In the genomic region with DNA sequence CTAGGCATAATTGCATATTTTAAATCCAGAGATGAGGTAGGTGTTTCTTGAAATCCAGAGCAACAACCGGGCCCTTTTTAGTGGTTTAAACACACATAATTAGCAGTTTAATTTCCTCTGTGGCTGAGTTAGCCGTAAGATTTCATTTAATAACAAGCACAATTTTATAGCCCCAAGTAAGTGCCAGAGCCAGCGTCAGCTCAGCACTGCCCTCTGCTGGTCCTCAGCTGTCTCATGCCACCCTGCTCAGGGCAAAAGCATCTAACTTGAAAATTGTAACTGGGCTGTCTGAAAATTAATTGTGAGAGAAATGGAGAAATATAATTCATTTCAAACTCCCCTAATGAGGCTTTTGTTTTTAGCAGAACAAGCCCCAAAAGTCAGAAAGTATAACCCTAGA, we compare ENCODE assay signal across 8 mouse cellular contexts.
DNase-seq lines count a peak whose midpoint lies in the region; ATAC-seq and TF ChIP-seq lines count a peak whose summit lies in the region.

No protein-coding gene starts in this region.

- DNase-seq in kidney, adult 2 months, result peak; percentile 59
- DNase-seq in cerebellum, adult 11-12 months, result peak; percentile 23
- peak; percentile 82 for DNase-seq in forebrain, postnatal 0 days
- peak; percentile 83 for DNase-seq in limb, embryonic 11.5 days (ENCODE audit: low spot score)
- DNase-seq in thymus, postnatal 14 days, result peak; percentile 45

- TF ChIP-seq CTCF in kidney, adult 2 months (conservative IDR thresholded peaks at IDR 0.05; ENCODE audit: insufficient read depth, insufficient read length, low read depth, low read length), result peak; percentile 87
- TF ChIP-seq CTCF in forebrain, postnatal 0 days (IDR thresholded peaks at IDR 0.05; ENCODE audit: low read depth), result peak; percentile 85

- no peak overlapping the region for H3K4me2 ChIP-seq in kidney, embryonic 16.5 days (replicated peaks; ENCODE audit: low read depth, low read length)
- H3K4me2 ChIP-seq in forebrain, postnatal 0 days (ENCODE audit: low read depth), result no peak overlapping the region
- H3K4me2 ChIP-seq in intestine, embryonic 16.5 days (ENCODE audit: low read depth, low read length), result no peak overlapping the region
- no peak overlapping the region for H3K4me2 ChIP-seq in limb, embryonic 11.5 days (ENCODE audit: low read depth, severe bottlenecking)
- H3K4me2 ChIP-seq in neural tube, embryonic 15.5 days, result no peak overlapping the region

- no peak overlapping the region for H3K27ac ChIP-seq in kidney, adult 2 months (ENCODE audit: insufficient read depth, low read depth, low read length)
- no peak overlapping the region for H3K27ac ChIP-seq in kidney, embryonic 16.5 days (ENCODE audit: low read length)
- no peak overlapping the region for H3K27ac ChIP-seq in forebrain, postnatal 0 days (ENCODE audit: low read depth, low read length)
- no peak overlapping the region for H3K27ac ChIP-seq in intestine, embryonic 16.5 days (ENCODE audit: low read length)
- H3K27ac ChIP-seq in limb, embryonic 11.5 days (replicated peaks; ENCODE audit: low read depth, low read length), result no peak overlapping the region
- no peak overlapping the region for H3K27ac ChIP-seq in neural tube, embryonic 15.5 days (replicated peaks)

- no peaks in the 10 kb centered on the region for H3K9me3 ChIP-seq in kidney, embryonic 16.5 days (ENCODE audit: low read length)
- H3K9me3 ChIP-seq in forebrain, postnatal 0 days (ENCODE audit: low read length), result no peaks in the 10 kb centered on the region
- no peaks in the 10 kb centered on the region for H3K9me3 ChIP-seq in intestine, embryonic 16.5 days (ENCODE audit: control insufficient read depth, low read length)
- no peaks in the 10 kb centered on the region for H3K9me3 ChIP-seq in limb, embryonic 11.5 days (ENCODE audit: control insufficient read depth, low read length)
- no peaks in the 10 kb centered on the region for H3K9me3 ChIP-seq in neural tube, embryonic 15.5 days (replicated peaks)

- ATAC-seq in kidney, embryonic 16.5 days (ENCODE audit: low FRiP score, low TSS enrichment), result no peak
- peak; percentile 50 for ATAC-seq in forebrain, postnatal 0 days
- ATAC-seq in intestine, embryonic 16.5 days, result peak; percentile 72
- ATAC-seq in limb, embryonic 11.5 days (ENCODE audit: insufficient number of reproducible peaks, low FRiP score, low TSS enrichment, low read depth), result no peak
- ATAC-seq in neural tube, embryonic 15.5 days (ENCODE audit: low FRiP score), result peak; percentile 81

- H3K9ac ChIP-seq in kidney, embryonic 16.5 days (replicated peaks; ENCODE audit: low read length), result no peak overlapping the region
- H3K9ac ChIP-seq in forebrain, postnatal 0 days, result no peak overlapping the region
- H3K9ac ChIP-seq in intestine, embryonic 16.5 days (ENCODE audit: low read depth, low read length), result no peak overlapping the region
- H3K9ac ChIP-seq in limb, embryonic 11.5 days (ENCODE audit: low read length), result no peak overlapping the region
- H3K9ac ChIP-seq in neural tube, embryonic 15.5 days (replicated peaks), result no peak overlapping the region

- no peak for TF ChIP-seq POLR2A in kidney, adult 2 months (IDR thresholded peaks at IDR 0.05; ENCODE audit: low read depth, low read length)

- WGBS in kidney, adult 2 months, result 8% methylated on average over 3 of the region's 3 CpGs
- WGBS in kidney, embryonic 16.5 days, result 6% methylated on average over 3 of the region's 3 CpGs
- WGBS in forebrain, postnatal 0 days, result 1% methylated on average over 3 of the region's 3 CpGs
- 14% methylated on average over 3 of the region's 3 CpGs for WGBS in intestine, embryonic 16.5 days
- 7% methylated on average over 3 of the region's 3 CpGs for WGBS in limb, embryonic 11.5 days
- WGBS in neural tube, embryonic 15.5 days, result 2% methylated on average over 3 of the region's 3 CpGs

- H3K27me3 ChIP-seq in kidney, adult 2 months (replicated peaks; ENCODE audit: control insufficient read depth, insufficient read depth, low read length), result no peaks in the 10 kb centered on the region
- H3K27me3 ChIP-seq in kidney, embryonic 16.5 days (ENCODE audit: insufficient read depth, low read length), result peaks cover 5% of the 10 kb centered on the region; the same call in 1 of the 2 replicates
- no peaks in the 10 kb centered on the region; the same call in 1 of the 2 replicates for H3K27me3 ChIP-seq in forebrain, postnatal 0 days (ENCODE audit: insufficient read depth, low read length)
- no peaks in the 10 kb centered on the region for H3K27me3 ChIP-seq in intestine, embryonic 16.5 days (replicated peaks; ENCODE audit: control insufficient read depth, insufficient read depth, low read length)
- H3K27me3 ChIP-seq in limb, embryonic 11.5 days (ENCODE audit: control insufficient read depth, insufficient read depth, low read length), result no peaks in the 10 kb centered on the region
- H3K27me3 ChIP-seq in neural tube, embryonic 15.5 days (replicated peaks), result 0 out of 2 replicates have a peak, but pooled peaks cover 9% of the 10 kb centered on the region

- no peaks in the 10 kb centered on the region for H3K36me3 ChIP-seq in kidney, adult 2 months (ENCODE audit: control insufficient read depth, insufficient read depth, low read length)
- H3K36me3 ChIP-seq in kidney, embryonic 16.5 days (ENCODE audit: insufficient read depth, low read length), result no peaks in the 10 kb centered on the region
- H3K36me3 ChIP-seq in forebrain, postnatal 0 days (ENCODE audit: insufficient read depth), result no peaks in the 10 kb centered on the region
- H3K36me3 ChIP-seq in intestine, embryonic 16.5 days (ENCODE audit: control insufficient read depth, insufficient read depth, low read length), result no peaks in the 10 kb centered on the region
- H3K36me3 ChIP-seq in limb, embryonic 11.5 days (ENCODE audit: control insufficient read depth, insufficient read depth, low read length), result no peaks in the 10 kb centered on the region
- H3K36me3 ChIP-seq in neural tube, embryonic 15.5 days, result no peaks in the 10 kb centered on the region

- H3K4me1 ChIP-seq in kidney, adult 2 months (ENCODE audit: control insufficient read depth, insufficient read depth, low read length), result no peaks in the 10 kb centered on the region
- no peaks in the 10 kb centered on the region for H3K4me1 ChIP-seq in kidney, embryonic 16.5 days (ENCODE audit: insufficient read depth, low read length)
- H3K4me1 ChIP-seq in forebrain, postnatal 0 days (ENCODE audit: insufficient read depth), result no peaks in the 10 kb centered on the region
- peaks cover 4% of the 10 kb centered on the region; the same call in 1 of the 2 replicates for H3K4me1 ChIP-seq in intestine, embryonic 16.5 days (ENCODE audit: control insufficient read depth, insufficient read depth, low read length)
- no peaks in the 10 kb centered on the region for H3K4me1 ChIP-seq in limb, embryonic 11.5 days (ENCODE audit: control insufficient read depth, insufficient read depth, low read length)
- peaks cover 7% of the 10 kb centered on the region; the same call in 1 of the 2 replicates for H3K4me1 ChIP-seq in neural tube, embryonic 15.5 days

- no peak overlapping the region for H3K4me3 ChIP-seq in kidney, adult 2 months (ENCODE audit: insufficient read depth, low read depth, low read length)
- no peak overlapping the region for H3K4me3 ChIP-seq in kidney, embryonic 16.5 days (ENCODE audit: low read length)
- no peak overlapping the region for H3K4me3 ChIP-seq in forebrain, postnatal 0 days (ENCODE audit: low read depth, low read length)
- H3K4me3 ChIP-seq in intestine, embryonic 16.5 days (ENCODE audit: low read length), result no peak overlapping the region
- no peak overlapping the region for H3K4me3 ChIP-seq in limb, embryonic 11.5 days (ENCODE audit: low read depth, low read length)
- H3K4me3 ChIP-seq in neural tube, embryonic 15.5 days (replicated peaks), result no peak overlapping the region

Comparison
In these comparisons a context has a peak if more than half of its experiments do, and no peak if none do; other contexts are left out.
1. DNase-seq: peak in every context shown above with its lines; median percentile 83 in limb, embryonic 11.5 days; 82 in forebrain, postnatal 0 days; 59 in kidney, adult 2 months; 45 in thymus, postnatal 14 days; 23 in cerebellum, adult 11-12 months.
2. ATAC-seq: peak in forebrain, postnatal 0 days (single experiment), intestine, embryonic 16.5 days (single experiment) and neural tube, embryonic 15.5 days (single experiment); none in kidney, embryonic 16.5 days (single experiment) and limb, embryonic 11.5 days (single experiment).